Mouse (Mus musculus): ENCODE results near the gene Rint1. TPM values are rescaled to one million over a fixed set of nuclear protein-coding genes. Genes with fewer than 3 reads are reported as not detected.
A peak's percentile ranks its signal among the peaks of the same experiment; 100 is the strongest.
"Not testable (repeated sequence)": the region's sequence is repeated elsewhere in the genome, so short reads cannot be mapped to it uniquely, and the experiment has no call there.

Rint1 gene
- polyA plus RNA-seq, 1 experiment, result 8.3 TPM

DNA sequence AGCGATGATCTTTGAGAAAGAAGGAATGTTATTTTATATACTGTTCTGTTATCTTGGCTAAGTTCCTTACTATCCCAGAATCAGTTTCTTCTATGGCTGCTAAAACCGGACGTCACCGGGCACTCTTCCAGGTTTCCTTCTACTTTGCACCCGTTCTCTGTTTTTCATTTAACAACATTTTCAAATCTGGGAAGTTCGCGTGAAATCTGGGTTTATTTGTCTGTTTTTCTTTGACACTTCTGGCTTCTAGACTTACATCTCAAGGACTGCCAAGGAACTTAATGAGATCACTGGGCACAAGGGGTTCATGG lies 57.0 kb downstream of the Rint1 start:
- no peaks in the 10 kb centered on the region for H3K27me3 ChIP-seq (ENCODE audit: control insufficient read depth, insufficient read depth, insufficient read length)
- TF ChIP-seq SRF (IDR thresholded peaks at IDR 0.05; ENCODE audit: control insufficient read depth, insufficient read length, low read depth) (no peak), E2F4 (IDR thresholded peaks at IDR 0.05; ENCODE audit: insufficient read depth) (no peak), MAX (IDR thresholded peaks at IDR 0.05; ENCODE audit: low read depth) (no peak), REST (IDR thresholded peaks at IDR 0.05; ENCODE audit: insufficient read depth, insufficient read length) (no peak)
- peaks cover 16% of the 10 kb centered on the region for H3K79me2 ChIP-seq (ENCODE audit: control insufficient read depth, insufficient read depth)
- H3K4me2 ChIP-seq (ENCODE audit: low read depth), result peak overlapping the region; percentile 89
- peaks cover 7% of the 10 kb centered on the region for H3K36me3 ChIP-seq (ENCODE audit: control insufficient read depth, insufficient read depth)
- H3K4me3 ChIP-seq, result peak overlapping the region; percentile 89
- H3ac ChIP-seq (ENCODE audit: control insufficient read depth, insufficient read length), result no peak overlapping the region

DNA sequence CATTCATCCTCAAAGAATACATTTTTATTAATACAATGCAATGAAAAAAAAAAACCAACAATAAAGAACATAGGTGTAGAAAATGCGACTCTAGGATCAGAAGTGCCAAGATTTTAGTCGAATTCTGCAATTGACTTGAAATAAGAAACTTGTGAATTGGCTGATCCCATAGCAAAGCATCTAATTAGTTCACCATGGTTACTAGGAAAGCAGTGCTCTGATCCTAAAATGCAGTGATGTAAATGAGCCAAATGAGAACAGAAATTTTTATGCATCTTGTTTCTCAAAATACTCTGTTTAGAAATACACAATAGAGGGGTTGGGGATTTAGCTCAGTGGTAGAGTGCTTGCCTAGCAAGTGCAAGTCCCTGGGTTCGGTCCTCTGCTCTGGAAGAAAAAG lies 57.6 kb downstream of the Rint1 start:
- Histone ChIP-seq H3K79me2 (ENCODE audit: control insufficient read depth, insufficient read depth) (peaks cover 16% of the 10 kb centered on the region), H3K27me3 (ENCODE audit: control insufficient read depth, insufficient read depth, insufficient read length) (no peaks in the 10 kb centered on the region), H3K36me3 (ENCODE audit: control insufficient read depth, insufficient read depth) (peaks cover under 1% of the 10 kb centered on the region), H3K4me2 (ENCODE audit: low read depth) (no peak overlapping the region), H3K4me3 (peak overlapping the region; percentile 89), H3ac (ENCODE audit: control insufficient read depth, insufficient read length) (no peak overlapping the region)
- no peak for TF ChIP-seq USF1 (IDR thresholded peaks at IDR 0.05; ENCODE audit: low read depth)
- TF ChIP-seq MYOG (IDR thresholded peaks at IDR 0.05; ENCODE audit: control insufficient read depth in 1 of 3, insufficient read depth in 1 of 3, insufficient read length in 2 of 3, low read depth in 2 of 3), result no peak
- no peak for TF ChIP-seq POLR2AphosphoS2 (IDR thresholded peaks at IDR 0.05; ENCODE audit: insufficient read length, low read depth)
- TF ChIP-seq MAX (IDR thresholded peaks at IDR 0.05; ENCODE audit: low read depth), result no peak
- TF ChIP-seq TCF12 (IDR thresholded peaks at IDR 0.05; ENCODE audit: insufficient read depth, poor library complexity, severe bottlenecking), result no peak
- no peak for TF ChIP-seq POLR2A (IDR thresholded peaks at IDR 0.05; ENCODE audit: insufficient read length, low read depth)
- TF ChIP-seq E2F4 (IDR thresholded peaks at IDR 0.05; ENCODE audit: insufficient read depth), result no peak
- no peak for TF ChIP-seq SRF (IDR thresholded peaks at IDR 0.05; ENCODE audit: control insufficient read depth, insufficient read length, low read depth)
- TF ChIP-seq CEBPB (IDR thresholded peaks at IDR 0.05; ENCODE audit: insufficient read depth, poor library complexity, severe bottlenecking), result no peak
- TF ChIP-seq TCF3 (IDR thresholded peaks at IDR 0.05; ENCODE audit: insufficient read length, low read depth), result no peak
- no peak for TF ChIP-seq MYOD1 (IDR thresholded peaks at IDR 0.05; ENCODE audit: control insufficient read depth in 1 of 3, insufficient read length in 2 of 3, low read depth in 2 of 3)
- TF ChIP-seq REST (IDR thresholded peaks at IDR 0.05; ENCODE audit: insufficient read depth, insufficient read length), result no peak

GRCm38 (mm10) chr5:23850345-23851159 lies 63.0 kb downstream of the Rint1 start:
- TF ChIP-seq USF1 (IDR thresholded peaks at IDR 0.05; ENCODE audit: low read depth), result peak; percentile 31
- TF ChIP-seq MYOG (IDR thresholded peaks at IDR 0.05; ENCODE audit: control insufficient read depth in 1 of 3, insufficient read depth in 1 of 3, insufficient read length in 2 of 3, low read depth in 2 of 3), result no peak
- peak; percentile 75 for TF ChIP-seq POLR2A (IDR thresholded peaks at IDR 0.05; ENCODE audit: insufficient read length, low read depth)
- TF ChIP-seq POLR2AphosphoS2 (IDR thresholded peaks at IDR 0.05; ENCODE audit: insufficient read length, low read depth), result peak; percentile 56
- no peak for TF ChIP-seq SRF (IDR thresholded peaks at IDR 0.05; ENCODE audit: control insufficient read depth, insufficient read length, low read depth)
- peak; percentile 82 for TF ChIP-seq MAX (IDR thresholded peaks at IDR 0.05; ENCODE audit: low read depth)
- peak; percentile 54 for TF ChIP-seq E2F4 (IDR thresholded peaks at IDR 0.05; ENCODE audit: insufficient read depth)

GRCm38 (mm10) chr5:23851160-23851555 lies 63.6 kb downstream of the Rint1 start:
- peak overlapping the region; percentile 49 for H3ac ChIP-seq (ENCODE audit: control insufficient read depth, insufficient read length)
- H3K4me2 ChIP-seq (ENCODE audit: low read depth), result peak overlapping the region; percentile 85
- peaks cover 16% of the 10 kb centered on the region for H3K79me2 ChIP-seq (ENCODE audit: control insufficient read depth, insufficient read depth)
- H3K27me3 ChIP-seq (ENCODE audit: control insufficient read depth, insufficient read depth, insufficient read length), result not testable (repeated sequence)
- H3K36me3 ChIP-seq (ENCODE audit: control insufficient read depth, insufficient read depth), result peaks cover 18% of the 10 kb centered on the region
- H3K4me3 ChIP-seq, result peak overlapping the region; percentile 69

More at GRCm38 (mm10) chr5:23850345-23851159, 63.0 kb downstream of the Rint1 start:
- Histone ChIP-seq H3K4me3 (peak overlapping the region; percentile 69), H3K27me3 (ENCODE audit: control insufficient read depth, insufficient read depth, insufficient read length) (no peaks in the 10 kb centered on the region), H3ac (ENCODE audit: control insufficient read depth, insufficient read length) (peak overlapping the region; percentile 49), H3K36me3 (ENCODE audit: control insufficient read depth, insufficient read depth) (peaks cover 13% of the 10 kb centered on the region), H3K79me2 (ENCODE audit: control insufficient read depth, insufficient read depth) (peaks cover 16% of the 10 kb centered on the region), H3K4me2 (ENCODE audit: low read depth) (peak overlapping the region; percentile 85)

DNA sequence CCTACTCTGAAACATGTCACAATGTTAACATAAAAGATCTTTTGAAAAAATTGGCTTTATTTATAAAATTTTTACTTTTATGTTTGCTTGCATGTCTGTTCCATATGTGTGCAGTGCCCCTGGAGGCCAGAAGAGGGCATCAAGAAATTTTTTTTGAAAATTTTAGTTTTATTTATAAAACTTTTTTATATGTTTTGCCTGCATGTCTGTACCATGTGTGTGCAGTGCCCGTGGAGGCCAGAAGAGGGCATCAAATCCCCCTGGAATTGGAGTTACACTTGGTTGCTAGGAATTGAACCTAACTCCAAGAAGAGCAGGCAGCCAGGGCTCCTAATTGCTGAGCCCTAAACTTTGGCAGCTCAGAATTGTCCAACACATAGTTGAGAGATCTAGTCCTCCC lies 65.4 kb downstream of the Rint1 start:
- not testable (repeated sequence) for H3K4me3 ChIP-seq; H3K4me2 ChIP-seq (ENCODE audit: low read depth); H3ac ChIP-seq (ENCODE audit: control insufficient read depth, insufficient read length); H3K27me3 ChIP-seq (ENCODE audit: control insufficient read depth, insufficient read depth, insufficient read length)
- peaks cover 35% of the 10 kb centered on the region for H3K36me3 ChIP-seq (ENCODE audit: control insufficient read depth, insufficient read depth)
- H3K79me2 ChIP-seq (ENCODE audit: control insufficient read depth, insufficient read depth), result peaks cover 16% of the 10 kb centered on the region

DNA sequence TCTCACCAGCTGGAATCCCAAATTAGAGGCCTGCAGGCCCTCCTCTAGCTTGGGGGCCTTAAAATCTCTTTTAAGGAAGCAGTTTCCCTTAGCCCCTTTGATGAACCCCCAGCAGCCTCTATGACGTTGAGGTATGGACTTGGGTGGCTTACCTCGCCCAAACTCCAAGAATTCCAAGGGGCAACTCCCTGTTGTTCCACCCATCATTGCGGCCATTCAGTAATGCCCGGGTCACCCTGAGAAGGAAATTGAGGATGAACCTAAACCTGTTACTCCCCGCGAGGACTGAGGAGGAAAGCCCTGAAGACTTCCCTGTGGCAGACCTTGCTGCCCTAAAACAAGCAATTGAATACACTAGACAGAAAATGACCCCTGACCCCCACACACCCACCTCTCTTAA lies 68.0 kb downstream of the Rint1 start:
- H3K4me3 ChIP-seq, result no peak overlapping the region
- no peak overlapping the region for H3K4me2 ChIP-seq (ENCODE audit: low read depth)
- no peak overlapping the region for H3ac ChIP-seq (ENCODE audit: control insufficient read depth, insufficient read length)
- H3K27me3 ChIP-seq (ENCODE audit: control insufficient read depth, insufficient read depth, insufficient read length), result no peaks in the 10 kb centered on the region
- peaks cover 16% of the 10 kb centered on the region for H3K79me2 ChIP-seq (ENCODE audit: control insufficient read depth, insufficient read depth)
- no peak for TF ChIP-seq E2F4 (IDR thresholded peaks at IDR 0.05; ENCODE audit: insufficient read depth)
- no peak for TF ChIP-seq MYOD1 (IDR thresholded peaks at IDR 0.05; ENCODE audit: control insufficient read depth in 1 of 3, insufficient read length in 2 of 3, low read depth in 2 of 3)
- no peak for TF ChIP-seq POLR2AphosphoS2 (IDR thresholded peaks at IDR 0.05; ENCODE audit: insufficient read length, low read depth)
- TF ChIP-seq TCF12 (IDR thresholded peaks at IDR 0.05; ENCODE audit: insufficient read depth, poor library complexity, severe bottlenecking), result no peak
- TF ChIP-seq REST (IDR thresholded peaks at IDR 0.05; ENCODE audit: insufficient read depth, insufficient read length), result no peak
- TF ChIP-seq POLR2A (IDR thresholded peaks at IDR 0.05; ENCODE audit: insufficient read length, low read depth), result no peak
- TF ChIP-seq MAX (IDR thresholded peaks at IDR 0.05; ENCODE audit: low read depth), result no peak
- no peak for TF ChIP-seq SRF (IDR thresholded peaks at IDR 0.05; ENCODE audit: control insufficient read depth, insufficient read length, low read depth)
- no peak for TF ChIP-seq CEBPB (IDR thresholded peaks at IDR 0.05; ENCODE audit: insufficient read depth, poor library complexity, severe bottlenecking)
- TF ChIP-seq TCF3 (IDR thresholded peaks at IDR 0.05; ENCODE audit: insufficient read length, low read depth), result no peak
- TF ChIP-seq MYOG (IDR thresholded peaks at IDR 0.05; ENCODE audit: control insufficient read depth in 1 of 3, insufficient read depth in 1 of 3, insufficient read length in 2 of 3, low read depth in 2 of 3), result no peak
- TF ChIP-seq USF1 (IDR thresholded peaks at IDR 0.05; ENCODE audit: low read depth), result no peak
- H3K36me3 ChIP-seq (ENCODE audit: control insufficient read depth, insufficient read depth), result peaks cover 40% of the 10 kb centered on the region

All from myocyte (in vitro differentiated cells).